Mouse (Mus musculus) CD4-positive naive resting alpha-beta T cell, adult 57 days (primary cell): ENCODE results near the gene Nwd1. TPM values are rescaled to one million over a fixed set of nuclear protein-coding genes. Genes with fewer than 3 reads are reported as not detected.

Source experiments
- total RNA-seq: library from RNA; stranded (reverse); gene quantifications from one replicate; pipeline ENCODE4 v1.2.4, GENCODE M21; 2023

Nwd1 gene
- total RNA-seq, result 0.09 TPM

GRCm38 (mm10) chr8:72646060-72646767 is at the start of gene Nwd1:
TSS of gene Nwd1 (plus strand) at chr8:72646711.

DNA sequence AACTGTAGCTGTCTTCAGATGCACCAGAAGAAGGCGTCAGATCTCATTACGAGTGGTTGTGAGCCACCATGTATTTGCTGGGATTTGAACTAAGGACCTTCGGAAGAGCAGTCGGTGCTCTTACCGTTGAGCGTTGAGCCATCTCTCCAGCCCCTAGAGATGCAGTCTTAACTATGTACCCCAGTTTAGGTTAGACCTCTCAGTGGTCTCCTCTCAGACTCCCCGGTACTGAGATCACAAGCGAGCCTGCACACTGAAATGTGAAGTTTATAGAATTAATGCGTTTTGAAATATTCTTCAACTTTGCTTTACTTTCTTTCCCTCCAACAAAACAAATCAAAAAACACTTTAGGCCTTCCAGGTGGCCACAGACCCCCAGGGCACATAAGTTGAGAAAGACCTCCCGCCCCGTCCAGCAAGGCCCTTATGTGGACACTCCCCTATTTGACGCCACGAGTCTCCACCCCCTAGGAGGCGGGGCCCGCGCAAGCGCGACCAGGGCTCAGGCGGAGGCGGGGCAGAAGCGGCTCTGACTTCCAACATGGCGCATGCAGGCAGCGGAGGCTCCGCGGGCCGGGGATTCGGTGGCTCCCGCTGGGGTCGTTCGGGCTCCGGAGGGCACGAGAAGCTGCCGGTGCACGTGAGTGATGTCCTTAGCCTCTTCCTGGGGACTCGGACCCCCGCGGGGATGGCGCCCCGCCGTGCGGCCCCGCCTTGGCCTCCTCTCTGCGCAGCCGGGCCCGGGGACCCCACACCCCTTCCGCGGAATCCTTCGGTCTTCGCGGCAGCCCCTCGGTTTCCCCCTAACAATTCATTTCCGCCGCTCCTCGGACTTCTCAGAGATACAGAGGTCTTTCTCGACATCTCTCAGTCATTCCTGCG is 76.5 kb downstream of the Nwd1 start, which contains the start of gene Sin3b:
Sin3b (plus strand) TSS at position 517 of the 882 bp plus-strand sequence.

DNA sequence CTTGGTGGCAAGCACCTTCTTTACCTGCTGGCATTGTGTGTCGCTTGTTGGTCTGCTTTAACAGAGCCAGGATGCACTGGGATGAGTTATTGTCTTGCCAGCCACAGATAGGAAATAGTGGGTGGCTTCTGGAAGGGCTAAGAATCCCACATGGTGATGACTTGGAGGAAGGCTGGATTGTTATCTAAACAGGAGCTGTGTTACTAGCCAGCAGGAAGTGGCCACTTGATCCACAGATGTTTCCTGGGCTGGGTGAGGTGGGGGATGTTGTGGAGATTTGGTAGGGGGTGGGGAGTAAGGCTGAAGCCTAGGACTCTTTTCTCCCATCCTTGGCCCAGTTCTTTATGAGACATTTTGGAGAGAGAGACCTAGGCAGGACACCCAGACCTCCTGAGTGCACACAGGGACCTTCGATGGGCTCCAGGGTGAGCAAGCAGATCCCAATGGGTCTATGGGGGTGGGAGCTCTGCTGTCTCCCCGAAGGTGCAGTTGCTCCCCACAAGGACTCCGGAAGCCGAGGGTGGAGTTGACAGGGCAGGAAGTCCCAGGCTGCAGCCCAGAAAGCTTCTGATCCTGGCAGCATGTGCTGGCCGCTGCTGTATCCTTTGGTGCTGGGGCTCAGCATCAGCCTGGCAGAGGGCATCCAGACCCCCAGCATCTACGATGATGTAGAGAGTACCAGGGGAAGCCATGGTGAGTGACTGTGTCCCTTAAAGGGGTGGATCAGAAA is 115.0 kb downstream of the Nwd1 start, which contains the start of gene F2rl3:
F2rl3 (plus strand) TSS at position 559 of the 730 bp plus-strand sequence.

Other genes with a start within 250 kb of the Nwd1 start
- 107 TPM for gene Eps15l1, start 225.3 kb upstream of the Nwd1 start, total RNA-seq
- not detected for gene Calr3, start 202.8 kb upstream of the Nwd1 start, total RNA-seq
- 4.3 TPM for gene 1700030K09Rik, start 202.8 kb upstream of the Nwd1 start, total RNA-seq
- gene Cherp, start 171.5 kb upstream of the Nwd1 start, total RNA-seq, result 109 TPM
- 61.5 TPM for gene Slc35e1, start 154.1 kb upstream of the Nwd1 start, total RNA-seq
- gene Med26, start 98.4 kb upstream of the Nwd1 start, total RNA-seq, result 21.0 TPM
- gene Smim7, start 75.6 kb upstream of the Nwd1 start, total RNA-seq, result 121 TPM
- gene Tmem38a, start 74.7 kb upstream of the Nwd1 start, total RNA-seq, result 3.2 TPM
- gene Sin3b, start 76.6 kb downstream of the Nwd1 start, total RNA-seq, result 136 TPM
- 5.0 TPM for gene F2rl3, start 115.2 kb downstream of the Nwd1 start, total RNA-seq